Mouse (Mus musculus): ENCODE measurements around the gene Rgs7bp.

GRCm38 (mm10) chr13:105028276-105028675 is 26.5 kb downstream of the Rgs7bp start:
- TF ChIP-seq ZKSCAN1 (IDR thresholded peaks at IDR 0.05; ENCODE audit: low read depth, low read length) (no peak), USF1 (IDR thresholded peaks at IDR 0.05; ENCODE audit: low read depth, low read length) (no peak), E2F4 (IDR thresholded peaks at IDR 0.05; ENCODE audit: borderline replicate concordance, low read depth, low read length) (no peak), EP300 (IDR thresholded peaks at IDR 0.05; ENCODE audit: low read depth in 1 of 2, low read length in 2 of 2) (no peak), TAL1 (IDR thresholded peaks at IDR 0.05; ENCODE audit: low read length) (no peak), CTCF (IDR thresholded peaks at IDR 0.05 in 2 of 3, conservative IDR thresholded peaks at IDR 0.05 in 1 of 3; ENCODE audit: control insufficient read depth in 1 of 3, insufficient read depth in 1 of 3, low read depth in 2 of 3, low read length in 3 of 3, poor library complexity in 1 of 3, severe bottlenecking in 1 of 3) (no peak), CHD2 (IDR thresholded peaks at IDR 0.05; ENCODE audit: low read length) (no peak), MAX (IDR thresholded peaks at IDR 0.05; ENCODE audit: low read length) (no peak)

Data from MEL (cell line).